Mouse (Mus musculus) urinary bladder, adult 2 months (tissue): ENCODE measurements around the gene Thsd7a. TPM values are rescaled to one million over a fixed set of nuclear protein-coding genes. Genes with fewer than 3 reads are reported as not detected.

Source experiments
- DNase-seq: peaks from one replicate; pipeline ENCODE4 v3.0.0; 2022; ENCODE audit warnings: low spot score
- polyA plus RNA-seq: library from polyadenylated mRNA; depleted of rRNA; stranded (reverse); fragments of >200 nt; gene quantifications from 2 replicates; pipeline ENCODE4 v1.2.3, GENCODE M21; 2012

Gene Thsd7a
- polyA plus RNA-seq, 1 experiment, result 3.0 TPM

DNA sequence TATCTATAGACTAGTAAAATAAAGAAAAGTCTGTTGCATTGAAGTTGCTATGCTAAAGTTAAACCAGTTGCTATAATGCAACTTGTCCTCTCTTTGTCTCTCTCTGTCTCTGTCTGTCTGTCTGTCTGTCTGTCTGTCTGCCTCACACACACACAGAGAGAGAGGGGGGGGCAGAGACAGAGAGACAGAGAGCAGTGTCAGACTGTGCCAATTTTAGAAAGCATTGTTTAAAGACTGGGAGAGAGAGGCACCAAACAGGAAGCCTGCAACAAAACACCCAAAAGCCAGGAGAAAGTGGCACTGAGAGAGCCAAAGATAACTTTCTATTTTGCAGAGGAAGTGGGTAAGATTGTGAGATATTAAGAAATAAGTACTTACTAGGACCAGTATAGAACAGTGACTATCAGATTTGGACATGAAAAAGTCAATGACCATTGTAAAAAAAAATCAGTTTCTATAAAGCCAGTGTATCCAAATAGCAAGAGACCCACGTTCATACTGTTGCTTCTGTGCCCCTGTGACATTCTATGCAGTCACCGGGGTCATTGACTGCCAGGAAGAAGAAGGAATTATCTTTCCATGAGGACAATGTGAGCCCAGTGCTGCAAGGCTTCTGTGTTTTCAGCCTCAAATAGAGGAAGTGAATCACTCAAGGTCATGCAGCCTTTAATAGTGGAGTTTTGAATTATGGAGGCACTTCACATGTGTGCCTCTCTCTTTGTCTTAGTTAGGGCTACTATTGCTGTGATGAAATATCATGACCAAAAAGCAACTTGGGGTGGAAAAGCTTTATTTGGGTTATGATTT, 355.4 kb downstream of the Thsd7a start:
- DNase-seq, result no peak

- no peak for DNase-seq
Measured at GRCm38 (mm10) chr6:12386731-12387130, 362.5 kb downstream of the Thsd7a start.

GRCm38 (mm10) chr6:12385591-12385990, 363.6 kb downstream of the Thsd7a start:
- no peak for DNase-seq

- no peak for DNase-seq
Measured at GRCm38 (mm10) chr6:12381136-12381778, 368.0 kb downstream of the Thsd7a start.

DNA sequence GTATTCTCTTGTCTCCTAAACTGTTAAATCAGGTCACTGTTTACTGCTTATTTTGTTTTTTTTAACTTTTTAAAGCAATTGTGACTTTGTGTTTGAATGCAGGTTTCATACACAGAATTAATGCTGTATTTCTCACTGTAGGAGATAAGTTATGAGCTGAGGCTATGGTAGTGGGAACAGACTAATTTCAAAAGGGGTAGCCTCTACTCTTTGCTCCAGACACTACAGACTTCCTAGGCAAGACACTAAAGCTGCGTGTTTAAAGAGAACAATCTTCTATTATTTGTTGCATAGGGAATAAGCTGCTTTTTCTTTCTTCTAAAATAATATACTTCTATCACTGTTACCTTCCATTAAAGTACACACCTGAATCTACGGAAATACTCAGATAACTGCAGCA, 368.5 kb downstream of the Thsd7a start:
- no peak for DNase-seq

GRCm38 (mm10) chr6:12358737-12359136, 390.5 kb downstream of the Thsd7a start:
- DNase-seq, result no peak

- DNase-seq, result no peak
Measured at GRCm38 (mm10) chr6:12353573-12353972, 395.6 kb downstream of the Thsd7a start.

GRCm38 (mm10) chr6:12352165-12352719, 397.0 kb downstream of the Thsd7a start:
- DNase-seq, result no peak

GRCm38 (mm10) chr6:12350753-12351152, 398.5 kb downstream of the Thsd7a start:
- DNase-seq, result no peak

GRCm38 (mm10) chr6:12349105-12349759, 400.0 kb downstream of the Thsd7a start:
- no peak for DNase-seq

DNA sequence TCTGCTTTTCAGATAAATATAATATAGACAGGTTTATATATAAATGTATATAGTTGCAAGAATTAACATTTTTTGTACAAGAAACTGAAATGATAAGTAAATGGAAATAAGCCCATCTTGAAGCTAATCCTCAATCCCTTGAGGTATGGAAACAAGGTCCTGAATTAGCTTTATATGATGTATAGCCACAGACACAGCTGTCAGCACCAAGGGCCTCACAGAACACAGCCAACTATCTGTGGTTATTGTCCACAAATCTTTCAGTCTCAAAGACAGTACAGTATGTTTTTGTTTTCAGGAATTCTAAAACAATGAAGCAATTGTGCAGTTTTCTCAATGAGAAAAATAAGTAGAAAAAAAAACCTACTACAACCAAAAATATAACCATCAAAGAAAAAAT, 400.5 kb downstream of the Thsd7a start:
- no peak for DNase-seq

- no peak for DNase-seq
Measured at GRCm38 (mm10) chr6:12336590-12337584, 412.3 kb downstream of the Thsd7a start.

GRCm38 (mm10) chr6:12315070-12315909, 433.9 kb downstream of the Thsd7a start:
- DNase-seq, result no peak

DNA sequence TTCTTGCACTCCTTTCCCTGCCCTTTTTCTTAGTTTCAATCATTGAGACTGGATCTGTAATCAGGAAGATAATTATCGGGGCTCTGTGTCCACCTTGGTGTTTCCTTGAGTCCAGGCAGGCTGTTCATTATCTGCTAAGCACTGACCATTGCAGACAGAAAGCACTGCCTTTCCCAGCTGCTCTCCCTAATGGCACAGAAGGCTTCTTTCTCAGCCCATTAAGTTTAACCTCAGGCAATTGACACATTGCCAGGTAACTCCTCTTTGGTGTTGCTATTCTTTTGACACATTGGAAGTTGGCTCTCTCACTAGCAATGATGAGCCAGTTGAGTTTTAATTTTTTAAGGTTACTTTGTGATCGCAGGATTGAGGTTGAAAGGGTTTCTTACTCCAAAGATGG, 441.7 kb downstream of the Thsd7a start:
- no peak for DNase-seq

GRCm38 (mm10) chr6:12262641-12263400, 486.4 kb downstream of the Thsd7a start:
- no peak for DNase-seq
